Mouse (Mus musculus) ES-E14 (cell line): ENCODE measurements around the gene A030005K14Rik. TPM values are rescaled to one million over a fixed set of nuclear protein-coding genes. Genes with fewer than 3 reads are reported as not detected.

Source experiments
- DNase-seq: peaks from one replicate; pipeline ENCODE4 v3.0.0-alpha.2; 2013; ENCODE audit warnings: low read depth, low spot score
- H3K27ac ChIP-seq: 2 replicates; pipeline ENCODE4 v1.5.1; 2012; ENCODE audit warnings: low read depth, mild to moderate bottlenecking, low read length, moderate library complexity, mixed read lengths; ENCODE audit not compliant: poor library complexity, insufficient read depth, severe bottlenecking
- H3K36me3 ChIP-seq: 2 replicates; pipeline ENCODE4 v1.6.1; 2012; ENCODE audit warnings: mild to moderate bottlenecking, low read length, moderate library complexity, mixed read lengths; ENCODE audit not compliant: control insufficient read depth, poor library complexity, insufficient read depth, severe bottlenecking
- H3K4me1 ChIP-seq, 2 experiments: fragments of 150-350 bp in 1 of 2; sonication (generic) in 1 of 2; 2 replicates each; pipeline ENCODE4 v1.6.1; 2012; ENCODE audit warnings: low read length in 2 of 2, mild to moderate bottlenecking in 1 of 2, mixed read lengths in 1 of 2; ENCODE audit not compliant: control insufficient read depth in 2 of 2, insufficient read depth in 2 of 2, poor library complexity in 1 of 2
- H3K4me3 ChIP-seq, 2 experiments: fragments of 150-350 bp in 1 of 2; sonication (generic) in 1 of 2; 2 replicates each; pipeline ENCODE4 v1.5.1; 2012; ENCODE audit warnings: low read length in 2 of 2, low read depth in 1 of 2, mild to moderate bottlenecking in 1 of 2, mixed read lengths in 1 of 2; ENCODE audit not compliant: insufficient read depth in 1 of 2, poor library complexity in 1 of 2, severe bottlenecking in 1 of 2
- H3K9ac ChIP-seq: 2 replicates; pipeline ENCODE4 v1.6.1; 2012; ENCODE audit warnings: low read depth, mild to moderate bottlenecking, low read length, mixed read lengths; ENCODE audit not compliant: poor library complexity, insufficient read depth, severe bottlenecking
- H3K9me3 ChIP-seq: fragments of 150-350 bp; sonication (generic); 2 replicates; pipeline ENCODE4 v1.6.1; 2012; ENCODE audit warnings: low read depth, mild to moderate bottlenecking, low read length; ENCODE audit not compliant: control insufficient read depth, insufficient read depth
- CHD2 ChIP-seq: IDR thresholded peaks from 2 replicates; pipeline ENCODE4 v1.6.1; 2014; ENCODE audit warnings: mild to moderate bottlenecking, low read depth, low read length, inconsistent platforms
- HCFC1 ChIP-seq: IDR thresholded peaks from 2 replicates; pipeline ENCODE4 v1.6.1; 2012; ENCODE audit warnings: low read length, inconsistent platforms, borderline replicate concordance; ENCODE audit not compliant: insufficient read depth
- MAFK ChIP-seq: IDR thresholded peaks from 2 replicates; pipeline ENCODE4 v1.6.1; 2014; ENCODE audit warnings: mild to moderate bottlenecking, low read depth, low read length, inconsistent platforms; ENCODE audit not compliant: insufficient read depth
- ZC3H11A ChIP-seq: IDR thresholded peaks from 2 replicates; pipeline ENCODE4 v1.6.1; 2012; ENCODE audit warnings: low read depth, mild to moderate bottlenecking, inconsistent platforms, low read length, borderline replicate concordance
- ZNF384 ChIP-seq: IDR thresholded peaks from 2 replicates; pipeline ENCODE4 v1.6.1; 2012; ENCODE audit warnings: low read depth, low read length, inconsistent platforms
- in situ Hi-C, 2 experiments: fragments of 600-800 bp; cut with MboI; formaldehyde crosslinking; loops; one replicate each; pipeline ENCODE4 v1.15.1; 2025; ENCODE audit warnings: low sequenced_read_pairs in 2 of 2, inconsistent platforms in 1 of 2; ENCODE audit not compliant: unreplicated experiment in 2 of 2
- total RNA-seq: library from RNA; depleted of rRNA; stranded (reverse); fragments of 300-350 nt; gene quantifications from 2 replicates; pipeline ENCODE4 v1.2.3, GENCODE M21; 2012

A030005K14Rik gene
- total RNA-seq, 1 experiment = not detected

DNA sequence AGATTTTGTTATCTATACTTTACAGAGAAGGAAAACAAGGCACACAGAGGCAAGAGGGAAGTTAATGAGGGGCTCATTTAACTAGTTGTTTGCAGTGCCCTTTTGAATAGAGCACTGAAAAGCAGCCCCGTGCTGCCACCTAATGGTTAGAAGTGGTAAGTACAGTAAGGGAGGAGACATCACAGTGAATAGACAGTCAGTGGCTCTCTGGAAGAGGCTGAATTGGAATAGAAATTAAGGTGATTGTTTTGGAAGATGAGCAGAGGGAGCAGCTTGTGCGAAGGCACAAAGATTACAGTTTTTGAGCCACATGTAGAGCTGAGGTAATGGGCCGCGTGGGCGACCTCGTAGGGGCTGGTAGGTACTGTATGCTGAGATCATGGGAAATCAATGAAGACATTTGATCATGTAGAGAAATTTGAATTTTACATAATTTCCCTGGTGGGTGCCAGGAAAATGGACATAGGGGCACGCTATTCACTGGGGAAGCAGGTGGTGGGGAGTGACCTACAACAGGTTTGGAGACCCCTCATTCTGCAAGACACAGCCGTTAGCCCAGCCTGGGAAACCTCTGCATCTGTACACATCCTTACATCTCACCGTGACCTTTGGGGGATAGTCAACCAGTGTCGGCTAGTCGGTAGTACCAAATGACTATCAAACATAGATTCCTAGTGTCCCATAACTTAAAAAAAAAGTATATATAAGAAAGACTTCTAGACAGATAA is 17.2 kb upstream of the A030005K14Rik start:
- DNase-seq = peak; percentile 59
- no peaks in the 10 kb centered on the region for H3K4me1 ChIP-seq
- in situ Hi-C loops = no loop called here
- H3K36me3 ChIP-seq = no peaks in the 10 kb centered on the region
- H3K9ac ChIP-seq = no peak overlapping the region
- H3K9me3 ChIP-seq = no peaks in the 10 kb centered on the region
- no peak overlapping the region for H3K27ac ChIP-seq
- no peak for TF ChIP-seq ZNF384
- no peak for TF ChIP-seq HCFC1
- TF ChIP-seq CHD2 = no peak
- TF ChIP-seq MAFK = no peak
- TF ChIP-seq ZC3H11A = peak; percentile 70; the same call in 1 of the 2 replicates
- H3K4me3 ChIP-seq = no peak overlapping the region

DNA sequence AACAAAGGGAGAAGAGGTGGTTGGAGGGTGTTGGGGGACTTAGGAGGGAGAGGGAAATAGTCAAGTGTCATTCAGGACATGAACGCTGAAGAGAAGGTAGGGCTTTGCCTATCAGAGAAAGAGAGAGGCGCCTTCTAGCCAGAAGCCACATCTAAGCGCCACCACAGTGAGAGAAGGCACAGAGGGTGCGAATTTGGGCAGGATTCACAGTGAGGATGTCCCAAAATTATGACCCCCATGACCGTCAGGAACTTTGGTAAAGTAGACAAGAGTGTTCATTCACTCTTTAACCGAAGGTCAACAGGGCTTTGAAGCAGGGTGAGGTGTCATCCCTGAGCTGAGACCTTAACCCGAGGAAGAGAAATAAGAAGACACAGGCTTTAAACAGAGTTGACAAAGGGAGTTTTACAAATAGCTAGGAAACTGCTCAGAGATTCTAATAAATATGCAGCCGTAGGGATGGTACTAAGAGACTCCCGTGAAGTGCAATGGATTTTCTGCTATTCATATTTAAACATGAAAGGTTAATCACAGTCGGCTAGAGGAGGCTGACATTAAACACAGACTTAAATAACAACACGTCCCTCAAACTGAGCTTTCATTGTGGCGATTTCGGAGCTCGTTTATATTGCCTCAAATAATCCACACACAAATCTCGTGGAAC is 16.5 kb upstream of the A030005K14Rik start:
- Histone ChIP-seq H3K9ac (no peak overlapping the region), H3K4me1 (no peaks in the 10 kb centered on the region), H3K27ac (no peak overlapping the region), H3K4me3 (no peak overlapping the region), H3K36me3 (no peaks in the 10 kb centered on the region), H3K9me3 (no peaks in the 10 kb centered on the region)
- in situ Hi-C loops = no loop called here
- TF ChIP-seq ZNF384 (no peak), CHD2 (no peak), MAFK (no peak), HCFC1 (no peak), ZC3H11A (no peak)
- no peak for DNase-seq

DNA sequence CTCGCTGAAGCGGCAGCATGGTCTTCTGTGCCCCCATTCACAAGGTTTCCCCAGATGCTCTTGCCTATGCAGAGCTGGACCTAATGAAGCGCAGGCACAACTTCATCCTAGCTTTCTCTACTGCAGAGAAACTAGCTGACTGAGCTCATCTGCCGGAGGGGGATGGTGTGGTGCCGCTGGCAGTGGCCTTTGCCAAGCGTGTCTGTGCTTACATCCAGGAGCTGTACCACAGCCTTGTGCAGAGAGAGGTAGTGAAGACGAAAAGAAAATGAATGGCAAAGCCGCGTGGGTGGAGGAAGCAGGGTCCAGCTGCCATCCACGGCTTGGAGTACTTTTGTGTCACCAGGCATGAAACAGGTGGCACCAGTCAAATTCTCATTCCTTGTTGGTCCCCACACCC is 8.0 kb upstream of the A030005K14Rik start:
- no peaks in the 10 kb centered on the region for H3K9me3 ChIP-seq
- TF ChIP-seq CHD2 (no peak), ZNF384 (no peak), ZC3H11A (no peak), MAFK (no peak), HCFC1 (no peak)
- in situ Hi-C loops = no loop called here
- H3K27ac ChIP-seq = no peak overlapping the region
- H3K4me1 ChIP-seq = no peaks in the 10 kb centered on the region
- no peak overlapping the region for H3K9ac ChIP-seq
- H3K4me3 ChIP-seq = no peak overlapping the region
- H3K36me3 ChIP-seq = no peaks in the 10 kb centered on the region
- DNase-seq = no peak

DNA sequence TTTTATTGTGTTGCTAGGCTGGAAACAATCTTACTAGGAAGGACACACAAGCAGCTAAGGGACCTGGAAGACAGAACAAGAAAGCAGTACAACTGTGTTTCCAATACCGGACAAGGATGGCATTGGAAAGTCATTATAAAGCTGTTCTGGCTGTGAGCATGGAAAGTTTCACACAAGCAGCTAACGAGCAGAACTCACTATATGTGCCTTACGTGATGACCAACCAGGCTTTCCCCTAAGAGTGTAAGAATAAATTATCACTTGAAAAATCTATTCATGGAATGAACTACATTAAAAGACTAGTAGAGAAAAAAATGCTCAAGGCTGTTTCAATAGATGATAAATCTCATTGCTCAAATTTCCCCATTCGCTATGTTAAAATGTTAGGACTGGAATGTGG is 7.4 kb upstream of the A030005K14Rik start:
- Histone ChIP-seq H3K27ac (no peak overlapping the region), H3K9me3 (no peaks in the 10 kb centered on the region), H3K4me1 (no peaks in the 10 kb centered on the region), H3K9ac (no peak overlapping the region), H3K4me3 (no peak overlapping the region), H3K36me3 (no peaks in the 10 kb centered on the region)
- no peak for DNase-seq
- TF ChIP-seq MAFK (no peak), CHD2 (no peak), ZNF384 (no peak), HCFC1 (no peak), ZC3H11A (no peak)
- in situ Hi-C loops = no loop called here
